Comparison of ENCODE assay signal across 8 mouse cellular contexts in genomic region chr6:90428380-90428974, GRCm38 (mm10). TPM values are rescaled to one million over a fixed set of nuclear protein-coding genes. Genes with fewer than 3 reads are reported as not detected.
A peak's percentile ranks its signal among the peaks of the same experiment; 100 is the strongest.
DNase-seq lines count a peak whose midpoint lies in the region; ATAC-seq and TF ChIP-seq lines count a peak whose summit lies in the region.

Gene Cfap100, minus strand, starts transcription at chr6:90428797.

- H3K9me3 ChIP-seq in MEL (replicated peaks; ENCODE audit: insufficient read depth, low read length): no peaks in the 10 kb centered on the region
- no peaks in the 10 kb centered on the region for H3K9me3 ChIP-seq in forebrain, embryonic 15.5 days
- H3K9me3 ChIP-seq in liver, embryonic 14.5 days (ENCODE audit: control insufficient read depth, low read length): no peaks in the 10 kb centered on the region
- no peaks in the 10 kb centered on the region for H3K9me3 ChIP-seq in neural tube, embryonic 12.5 days

- H3K4me2 ChIP-seq in forebrain, embryonic 15.5 days (replicated peaks): peak within 1 kb of the TSS; percentile 64
- H3K4me2 ChIP-seq in liver, embryonic 14.5 days (ENCODE audit: low read depth): peak within 1 kb of the TSS; percentile 56
- peak within 1 kb of the TSS; percentile 73 for H3K4me2 ChIP-seq in neural tube, embryonic 12.5 days (replicated peaks)

- H3K4me3 ChIP-seq in MEL (ENCODE audit: control insufficient read depth in 1 of 2, insufficient read depth in 1 of 2, low read depth in 2 of 2, low read length in 2 of 2): no peak within 1 kb of the TSS
- peak within 1 kb of the TSS; percentile 38 for H3K4me3 ChIP-seq in forebrain, embryonic 15.5 days
- peak within 1 kb of the TSS; percentile 30 to 40; a peak in 3 of 4 replicates for H3K4me3 ChIP-seq in liver, embryonic 14.5 days (ENCODE audit: insufficient read depth in 1 of 2, low read depth in 2 of 2, low read length in 2 of 2)
- peak within 1 kb of the TSS; percentile 41 for H3K4me3 ChIP-seq in neural tube, embryonic 12.5 days

- H3K4me1 ChIP-seq in MEL (ENCODE audit: control insufficient read depth in 1 of 2, insufficient read depth in 2 of 2, low read length in 2 of 2): 0 out of 4 replicates have a peak, but pooled peaks cover 0 to 2% of the 10 kb centered on the region in 2 experiments
- peaks cover 13% of the 10 kb centered on the region for H3K4me1 ChIP-seq in forebrain, embryonic 15.5 days
- H3K4me1 ChIP-seq in liver, embryonic 14.5 days (replicated peaks; ENCODE audit: control insufficient read depth in 2 of 2, insufficient read depth in 2 of 2, low read length in 1 of 2): no peaks in the 10 kb centered on the region
- H3K4me1 ChIP-seq in neural tube, embryonic 12.5 days: peaks cover 9% of the 10 kb centered on the region; the same call in 1 of the 2 replicates

- H3K27me3 ChIP-seq in MEL (ENCODE audit: control insufficient read depth in 1 of 2, insufficient read depth in 2 of 2, low read length in 2 of 2): no peaks in the 10 kb centered on the region
- H3K27me3 ChIP-seq in forebrain, embryonic 15.5 days: 0 out of 2 replicates have a peak, but pooled peaks cover 4% of the 10 kb centered on the region
- H3K27me3 ChIP-seq in liver, embryonic 14.5 days (ENCODE audit: control insufficient read depth, insufficient read depth, low read length): peaks cover 4% of the 10 kb centered on the region
- peaks cover 13% of the 10 kb centered on the region; the same call in 1 of the 2 replicates for H3K27me3 ChIP-seq in neural tube, embryonic 12.5 days (replicated peaks)

- DNase-seq in MEL (ENCODE audit: low read depth, low spot score): no peak
- peak; percentile 65 for DNase-seq in cerebellum, adult 11 months
- DNase-seq in heart, postnatal 10 days: peak; percentile 81 to 82
- peak; percentile 79 to 91 for DNase-seq in kidney, postnatal 36 days
- DNase-seq in liver, embryonic 14.5 days (ENCODE audit: low read depth in 3 of 3, low spot score in 3 of 3): no peak
- DNase-seq in thymus, postnatal 10 days (ENCODE audit: low spot score in 2 of 2): peak; percentile 19 to 46

- no peak within 1 kb of the TSS for H3K9ac ChIP-seq in MEL (ENCODE audit: control insufficient read depth, low read depth, low read length, poor library complexity, severe bottlenecking)
- H3K9ac ChIP-seq in forebrain, embryonic 15.5 days (replicated peaks): peak within 1 kb of the TSS; percentile 59
- H3K9ac ChIP-seq in liver, embryonic 14.5 days (replicated peaks): no peak within 1 kb of the TSS
- peak within 1 kb of the TSS; percentile 51 for H3K9ac ChIP-seq in neural tube, embryonic 12.5 days

- TF ChIP-seq RAD21 in MEL (IDR thresholded peaks at IDR 0.05; ENCODE audit: low read depth, low read length): peak; percentile 29

- no peaks in the 10 kb centered on the region for H3K36me3 ChIP-seq in MEL (ENCODE audit: control insufficient read depth in 1 of 2, insufficient read depth in 2 of 2, low read length in 2 of 2)
- no peaks in the 10 kb centered on the region for H3K36me3 ChIP-seq in forebrain, embryonic 15.5 days
- H3K36me3 ChIP-seq in liver, embryonic 14.5 days (replicated peaks; ENCODE audit: control insufficient read depth, insufficient read depth, low read depth): no peaks in the 10 kb centered on the region
- H3K36me3 ChIP-seq in neural tube, embryonic 12.5 days: no peaks in the 10 kb centered on the region

- intact Hi-C loops in heart, postnatal 10 days (cut with DNase I): loop anchor here (10.0 kb wide), 1 partner anchor 744 kb away; no protein-coding TSS in a partner anchor

- peak in 2 of 3 experiments; percentile 41 to 60; a peak in 5 of 6 replicates for TF ChIP-seq CTCF in MEL (IDR thresholded peaks at IDR 0.05 in 2 of 3, conservative IDR thresholded peaks at IDR 0.05 in 1 of 3; ENCODE audit: control insufficient read depth in 1 of 3, insufficient read depth in 1 of 3, low read depth in 2 of 3, low read length in 3 of 3, poor library complexity in 1 of 3, severe bottlenecking in 1 of 3)
- peak; percentile 69 for TF ChIP-seq CTCF in liver, embryonic 14.5 days (IDR thresholded peaks at IDR 0.05; ENCODE audit: low read depth)

- ATAC-seq in forebrain, embryonic 15.5 days (replicated peaks): peak; percentile 89
- ATAC-seq in liver, embryonic 14.5 days (ENCODE audit: insufficient read depth): peak; percentile 68
- ATAC-seq in neural tube, embryonic 12.5 days (ENCODE audit: low FRiP score, low read depth): peak; percentile 86

- TF ChIP-seq POLR2A in MEL (IDR thresholded peaks at IDR 0.05; ENCODE audit: control insufficient read depth in 1 of 2, insufficient read depth in 1 of 2, low read depth in 1 of 2, low read length in 2 of 2, poor library complexity in 1 of 2): no peak

- H3K79me2 ChIP-seq in MEL (ENCODE audit: control insufficient read depth, insufficient read depth, low read length, poor library complexity): no peaks in the 10 kb centered on the region

- no peak within 1 kb of the TSS for H3K27ac ChIP-seq in MEL (ENCODE audit: control insufficient read depth, low read depth, low read length)
- 0 out of 2 replicates have a peak within 1 kb of the TSS, but pooled peaks have one; percentile 58 for H3K27ac ChIP-seq in forebrain, embryonic 15.5 days (replicated peaks)
- no peak within 1 kb of the TSS for H3K27ac ChIP-seq in liver, embryonic 14.5 days
- H3K27ac ChIP-seq in neural tube, embryonic 12.5 days: no peak within 1 kb of the TSS; the same call in 1 of the 2 replicates

- no peak for TF ChIP-seq EP300 in MEL (IDR thresholded peaks at IDR 0.05; ENCODE audit: low read depth in 1 of 2, low read length in 2 of 2)
- TF ChIP-seq EP300 in liver, embryonic 14.5 days (IDR thresholded peaks at IDR 0.05; ENCODE audit: low read depth): no peak

- WGBS in forebrain, embryonic 15.5 days: under 1% methylated on average over 31 of the region's 31 CpGs
- under 1% methylated on average over 31 of the region's 31 CpGs for WGBS in liver, embryonic 14.5 days (ENCODE audit: insufficient replicate concordance)
- whole genome bisulfite sequencing in neural tube, embryonic 12.5 days: under 1% methylated on average over 31 of the region's 31 CpGs

TF ChIP-seq in MEL, 35 proteins besides CTCF, POLR2A, EP300 and RAD21:
- TF ChIP-seq UBTF (IDR thresholded peaks at IDR 0.05; ENCODE audit: borderline replicate concordance, insufficient read depth, low read depth, low read length): no peak
- peak; percentile 45 for TF ChIP-seq SMC3 (IDR thresholded peaks at IDR 0.05; ENCODE audit: low read depth, low read length)

RNA-seq across cellular contexts. Expression of gene Cfap100, which starts in this region (rescaled TPM):
- total RNA-seq in MEL (2012; rRNA removed): not detected in 2 replicates
- polyA plus RNA-seq in MEL (2012; ENCODE audit: insufficient read depth in 1 of 2, insufficient read length in 2 of 2, low read depth in 1 of 2, low replicate concordance in 2 of 2, missing spikeins in 1 of 2): under 1 TPM in 1 of 2 experiments, not detected in 1; 0.19 TPM
- 3.9 and 5.3 TPM in 2 replicates for polyA plus RNA-seq in forebrain, embryonic 15.5 days (2015; fragmentation: Nextera tagmentation; extraction: Ambion mirVana)
- total RNA-seq in heart, postnatal 10 days (2021): under 1 TPM in 1 of 2 experiments, not detected in 1; 0.41 TPM
- polyA plus RNA-seq in liver, embryonic 14.5 days (2012; rRNA removed): 0.01 and 0.18 TPM in 2 replicates
- 0.06 TPM in 1 of 2 replicates, not detected in the other for polyA plus RNA-seq in liver, embryonic 14.5 days (2014; fragmentation: Nextera tagmentation; extraction: Ambion mirVana)
- polyA plus RNA-seq in neural tube, embryonic 12.5 days (2016; fragmentation: Nextera tagmentation; extraction: Ambion mirVana): 2.1 and 2.9 TPM in 2 replicates

Comparison
In these comparisons a context has a peak if more than half of its experiments do, and no peak if none do; other contexts are left out.
1. Peak in DNase-seq in heart, postnatal 10 days; RNA of the gene not detected or under 1 TPM.
2. Peak in ATAC-seq, H3K4me3 ChIP-seq and H3K4me2 ChIP-seq in liver, embryonic 14.5 days; RNA of the gene not detected or under 1 TPM.
3. DNase-seq: peak in cerebellum, adult 11 months (single experiment), kidney, postnatal 36 days (2 of 2) and thymus, postnatal 10 days (2 of 2); none in MEL (single experiment) and liver, embryonic 14.5 days (0 of 3).
4. H3K4me3 ChIP-seq: peak in forebrain, embryonic 15.5 days (single experiment) and neural tube, embryonic 12.5 days (single experiment); none in MEL (0 of 2).
5. H3K9ac ChIP-seq: peak in forebrain, embryonic 15.5 days (single experiment) and neural tube, embryonic 12.5 days (single experiment); none in MEL (single experiment) and liver, embryonic 14.5 days (single experiment).
6. Peak in every context shown above with its lines, with median percentiles within 50 percentile points of each other: ATAC-seq and H3K4me2 ChIP-seq.